Mouse (Mus musculus) stomach, embryonic 15.5 days (tissue): Measurements from ENCODE around the gene Lad1. TPM values are rescaled to one million over a fixed set of nuclear protein-coding genes. Genes with fewer than 3 reads are reported as not detected.

ENCODE experiments used
- ATAC-seq: fragments of 200-750 bp; cut with Nextera tagmentation; 2 replicates; pipeline ENCODE4 v1.8.0; 2017; ENCODE audit warnings: low read depth, moderate number of reproducible peaks, moderate TSS enrichment; ENCODE audit not compliant: insufficient read depth, low FRiP score
- H3K27ac ChIP-seq: fragments of 300-500 bp; sonication (generic); 2 replicates; pipeline ENCODE4 v1.5.1; 2015; ENCODE audit warnings: mild to moderate bottlenecking, inconsistent platforms
- H3K27me3 ChIP-seq: fragments of 300-500 bp; sonication (generic); replicated peaks from 2 replicates; pipeline ENCODE4 v1.6.1; 2015; ENCODE audit warnings: inconsistent platforms
- H3K36me3 ChIP-seq: fragments of 300-500 bp; sonication (generic); 2 replicates; pipeline ENCODE4 v1.6.1; 2015; ENCODE audit warnings: inconsistent platforms
- H3K4me1 ChIP-seq: fragments of 300-500 bp; sonication (generic); 2 replicates; pipeline ENCODE4 v1.6.1; 2015; ENCODE audit warnings: inconsistent platforms
- H3K4me2 ChIP-seq: fragments of 300-500 bp; sonication (generic); 2 replicates; pipeline ENCODE4 v1.6.1; 2015; ENCODE audit warnings: mild to moderate bottlenecking, inconsistent platforms
- H3K4me3 ChIP-seq: fragments of 300-500 bp; sonication (generic); replicated peaks from 2 replicates; pipeline ENCODE4 v1.5.1; 2015; ENCODE audit warnings: inconsistent platforms
- H3K9ac ChIP-seq: fragments of 300-500 bp; sonication (generic); 2 replicates; pipeline ENCODE4 v1.6.1; 2015; ENCODE audit warnings: inconsistent platforms
- H3K9me3 ChIP-seq: fragments of 300-500 bp; sonication (generic); 2 replicates; pipeline ENCODE4 v1.6.1; 2016; ENCODE audit warnings: inconsistent platforms
- WGBS: fragments of 180-500 bp; shearing (Covaris S2); methylation state at CpG from one replicate; pipeline ENCODE4 v1.1.7; 2015; 5-methylcytosine and 5-hydroxymethylcytosine counted together
- polyA plus RNA-seq: library from polyadenylated mRNA; unstranded; fragments of >200 nt; fragmentation: Nextera tagmentation; extraction: Ambion mirVana; gene quantifications from 2 replicates; pipeline ENCODE4 v1.2.1, GENCODE M21; 2015

The Lad1 gene
- polyA plus RNA-seq, 1 experiment from 2014 or later: 97.1 TPM

DNA sequence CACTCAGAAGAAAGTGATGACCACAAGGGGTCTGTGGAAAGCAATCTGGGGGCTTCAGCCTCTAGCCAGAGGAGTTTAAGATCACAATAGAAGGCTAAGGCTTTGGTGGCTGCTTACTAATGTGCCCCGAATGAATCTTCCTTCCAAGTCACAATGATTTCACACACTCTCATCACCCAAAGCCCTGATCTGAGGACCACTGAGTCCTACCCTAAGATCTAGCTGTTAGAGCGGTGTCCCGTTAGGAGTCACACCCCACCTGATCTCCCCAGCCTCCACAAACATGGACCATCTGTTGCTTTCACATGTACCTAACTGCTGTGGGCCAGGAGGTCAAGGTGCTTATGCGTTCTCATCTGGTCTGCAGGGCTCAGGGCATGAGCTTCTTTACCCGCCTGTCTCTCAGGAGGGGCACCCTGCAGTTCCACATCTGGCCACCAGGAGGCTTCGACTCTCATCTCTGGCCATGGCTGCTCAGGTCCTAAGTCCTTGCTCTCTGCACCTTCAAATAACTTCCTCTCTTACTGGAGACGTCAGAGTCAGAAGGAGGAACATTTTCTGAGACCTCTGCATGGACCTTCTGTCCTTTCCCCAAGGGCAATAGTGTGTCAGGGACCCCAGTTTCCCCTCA lies 7.3 kb upstream of the Lad1 start:
- no peaks in the 10 kb centered on the region for H3K9me3 ChIP-seq
- peaks cover 16% of the 10 kb centered on the region; the same call in 1 of the 2 replicates for H3K4me1 ChIP-seq
- 29% methylated on average over 7 of the region's 7 CpGs for WGBS
- ATAC-seq: no peak
- no peaks in the 10 kb centered on the region for H3K36me3 ChIP-seq
- H3K27me3 ChIP-seq: 0 out of 2 replicates have a peak, but pooled peaks cover 2% of the 10 kb centered on the region
- H3K4me3 ChIP-seq: no peak overlapping the region
- H3K27ac ChIP-seq: no peak overlapping the region
- H3K4me2 ChIP-seq: no peak overlapping the region
- H3K9ac ChIP-seq: no peak overlapping the region

DNA sequence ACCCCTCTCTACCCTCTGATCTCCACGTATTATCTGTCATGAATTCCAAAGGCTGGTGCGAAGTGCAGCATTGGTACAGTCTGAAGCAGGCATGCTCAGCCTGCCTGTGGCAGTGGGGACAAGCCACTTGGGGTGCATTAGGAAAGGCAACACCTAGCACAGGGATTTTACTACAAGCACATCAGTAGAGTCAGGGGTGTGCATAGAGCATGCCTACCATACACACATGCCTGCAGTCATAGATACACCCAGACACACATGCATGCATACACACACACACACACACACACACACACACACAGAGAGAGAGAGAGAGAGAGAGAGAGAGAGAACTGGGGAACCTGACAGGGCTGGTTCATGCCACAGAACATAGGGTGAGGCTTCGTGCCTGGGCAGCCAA lies 6.2 kb upstream of the Lad1 start:
- Histone ChIP-seq H3K27me3 (0 out of 2 replicates have a peak, but pooled peaks cover 7% of the 10 kb centered on the region), H3K4me2 (no peak overlapping the region), H3K4me1 (peaks cover 16% of the 10 kb centered on the region; the same call in 1 of the 2 replicates), H3K9me3 (no peaks in the 10 kb centered on the region), H3K9ac (no peak overlapping the region), H3K36me3 (no peaks in the 10 kb centered on the region), H3K27ac (peak overlapping the region; percentile 86), H3K4me3 (no peak overlapping the region)
- 69% methylated on average over 3 of the region's 3 CpGs for WGBS
- peak; percentile 47 for ATAC-seq

DNA sequence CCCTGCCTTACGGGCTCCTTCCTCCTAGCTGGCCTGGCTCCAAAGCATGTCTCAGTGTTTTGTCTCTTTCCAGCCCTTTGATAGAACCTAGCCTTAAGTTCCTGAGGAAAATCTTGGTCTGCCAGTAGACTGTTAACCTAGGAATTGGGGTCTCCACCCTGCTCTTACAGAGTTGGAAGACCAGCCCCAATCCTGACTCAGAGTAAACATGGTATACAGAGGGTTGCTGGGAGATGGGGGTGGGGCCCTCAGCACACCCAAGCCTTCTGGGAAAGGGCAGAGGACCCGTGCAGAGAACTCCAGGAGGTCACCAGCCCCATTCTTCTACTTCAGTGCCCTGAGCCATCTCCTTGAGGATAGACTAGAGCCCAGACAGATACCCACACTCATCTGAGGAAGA lies 5.8 kb upstream of the Lad1 start:
- Histone ChIP-seq H3K27me3 (0 out of 2 replicates have a peak, but pooled peaks cover 9% of the 10 kb centered on the region), H3K36me3 (no peaks in the 10 kb centered on the region), H3K4me3 (no peak overlapping the region), H3K4me2 (0 out of 2 replicates have a peak overlapping the region, but pooled peaks have one; percentile 3), H3K27ac (peak overlapping the region; percentile 86), H3K4me1 (peaks cover 16% of the 10 kb centered on the region; the same call in 1 of the 2 replicates), H3K9me3 (no peaks in the 10 kb centered on the region), H3K9ac (no peak overlapping the region)
- WGBS: 25% methylated on average over 2 of the region's 2 CpGs
- peak; percentile 77 for ATAC-seq

- Histone ChIP-seq H3K4me3 (no peak overlapping the region), H3K9ac (no peak overlapping the region), H3K27ac (peak overlapping the region; percentile 86), H3K4me2 (0 out of 2 replicates have a peak overlapping the region, but pooled peaks have one; percentile 3), H3K4me1 (peaks cover 16% of the 10 kb centered on the region; the same call in 1 of the 2 replicates), H3K27me3 (peaks cover 14% of the 10 kb centered on the region; the same call in 1 of the 2 replicates), H3K36me3 (no peaks in the 10 kb centered on the region), H3K9me3 (no peaks in the 10 kb centered on the region)
- 68% methylated on average over 4 of the region's 4 CpGs for WGBS
- ATAC-seq: peak; percentile 28; the same call in 1 of the 2 replicates
Observed at GRCm38 (mm10) chr1:135813071-135813470, 5.3 kb upstream of the Lad1 start.

- H3K4me3 ChIP-seq: no peak overlapping the region
- H3K4me2 ChIP-seq: no peak overlapping the region
- WGBS: 75% methylated on average over 5 of the region's 5 CpGs
- peaks cover 18% of the 10 kb centered on the region; the same call in 1 of the 2 replicates for H3K27me3 ChIP-seq
- no peaks in the 10 kb centered on the region for H3K9me3 ChIP-seq
- peaks cover 22% of the 10 kb centered on the region; the same call in 1 of the 2 replicates for H3K4me1 ChIP-seq
- H3K27ac ChIP-seq: peak overlapping the region; percentile 86
- H3K9ac ChIP-seq: no peak overlapping the region
- no peak for ATAC-seq
- H3K36me3 ChIP-seq: no peaks in the 10 kb centered on the region
Observed at GRCm38 (mm10) chr1:135813687-135814395, 4.6 kb upstream of the Lad1 start.

GRCm38 (mm10) chr1:135814531-135814930 lies 3.9 kb upstream of the Lad1 start:
- Histone ChIP-seq H3K4me1 (peaks cover 25% of the 10 kb centered on the region; the same call in 1 of the 2 replicates), H3K36me3 (no peaks in the 10 kb centered on the region), H3K9ac (no peak overlapping the region), H3K4me3 (no peak overlapping the region), H3K27me3 (peaks cover 22% of the 10 kb centered on the region; the same call in 1 of the 2 replicates), H3K27ac (no peak overlapping the region), H3K9me3 (no peaks in the 10 kb centered on the region), H3K4me2 (no peak overlapping the region)
- ATAC-seq: no peak
- WGBS: 73% methylated on average over 5 of the region's 5 CpGs

DNA sequence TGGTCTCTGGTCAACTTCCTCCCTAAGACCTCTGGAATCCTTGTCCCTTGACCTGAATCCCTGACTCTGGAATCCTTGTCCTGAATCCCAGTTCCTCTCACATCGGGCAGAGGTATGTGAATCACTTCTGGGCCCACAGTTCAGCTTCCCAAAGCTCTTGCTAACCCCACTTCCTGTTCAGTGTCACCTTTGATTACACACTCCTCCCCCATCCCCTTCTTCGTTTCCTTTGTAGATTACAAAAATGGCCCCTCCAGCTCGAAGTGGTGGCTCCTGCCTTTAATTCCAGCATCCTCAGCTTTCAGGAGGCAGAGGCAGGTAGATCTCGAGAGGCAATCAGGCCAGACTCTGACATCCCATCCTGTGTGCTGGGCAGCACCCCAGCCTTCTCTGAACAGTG lies 803 bp upstream of the Lad1 start:
- H3K27me3 ChIP-seq: peaks cover 30% of the 10 kb centered on the region
- H3K9me3 ChIP-seq: no peaks in the 10 kb centered on the region
- H3K27ac ChIP-seq: no peak overlapping the region
- WGBS: 51% methylated on average over 4 of the region's 4 CpGs
- ATAC-seq: no peak
- H3K36me3 ChIP-seq: no peaks in the 10 kb centered on the region
- H3K9ac ChIP-seq: no peak overlapping the region
- H3K4me2 ChIP-seq: peak overlapping the region; percentile 90; the same call in 1 of the 2 replicates
- H3K4me1 ChIP-seq: peaks cover 24% of the 10 kb centered on the region
- no peak overlapping the region for H3K4me3 ChIP-seq

- Histone ChIP-seq H3K9me3 (no peaks in the 10 kb centered on the region), H3K36me3 (no peaks in the 10 kb centered on the region), H3K4me3 (peak overlapping the region; percentile 54), H3K27me3 (peaks cover 30% of the 10 kb centered on the region), H3K27ac (peak overlapping the region; percentile 86), H3K4me2 (peak overlapping the region; percentile 90), H3K4me1 (peaks cover 22% of the 10 kb centered on the region; the same call in 1 of the 2 replicates), H3K9ac (no peak overlapping the region; the same call in 1 of the 2 replicates)
- 66% methylated on average over 10 of the region's 10 CpGs for WGBS
- peak; percentile 47 for ATAC-seq
Observed at GRCm38 (mm10) chr1:135820071-135820470, 1.7 kb downstream of the Lad1 start.

DNA sequence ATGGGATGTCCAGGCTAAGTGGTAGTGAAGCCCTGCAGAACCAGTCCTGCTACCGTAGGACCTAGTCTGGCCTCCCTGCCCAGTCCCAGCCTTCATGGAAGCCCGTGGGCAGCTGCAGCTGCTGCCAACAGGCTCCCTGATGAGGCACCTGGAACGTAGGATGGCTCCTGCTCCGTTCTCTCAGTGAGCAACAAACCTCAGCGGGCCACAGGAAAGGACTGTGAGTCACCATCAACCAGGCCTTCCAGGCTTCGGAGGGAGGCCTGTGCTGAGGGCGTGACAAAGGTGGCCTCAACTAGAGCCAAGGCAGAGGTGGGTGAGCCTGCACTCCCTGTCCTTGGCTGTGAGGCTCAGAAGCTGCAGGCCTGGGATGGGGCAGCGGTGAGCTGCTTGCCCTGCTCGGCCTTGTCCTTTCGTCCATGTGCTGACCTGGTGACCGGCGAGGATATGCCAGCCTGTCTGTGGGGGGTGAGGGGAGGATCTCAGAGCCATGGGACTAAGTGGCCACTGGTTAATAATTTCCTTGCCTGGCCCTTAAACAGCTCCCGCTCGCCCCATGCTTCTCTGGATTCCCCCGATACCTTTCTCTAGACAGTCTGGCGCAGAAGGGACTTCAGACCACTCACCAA lies 2.5 kb downstream of the Lad1 start:
- peaks cover 22% of the 10 kb centered on the region; the same call in 1 of the 2 replicates for H3K4me1 ChIP-seq
- 66% methylated on average over 16 of the region's 16 CpGs for WGBS
- peak; percentile 24; the same call in 1 of the 2 replicates for ATAC-seq

GRCm38 (mm10) chr1:135821780-135822179 lies 3.4 kb downstream of the Lad1 start:
- H3K27me3 ChIP-seq: peaks cover 26% of the 10 kb centered on the region
- peak overlapping the region; percentile 90 for H3K4me2 ChIP-seq
- ATAC-seq: no peak
- no peak overlapping the region for H3K9ac ChIP-seq
- peak overlapping the region; percentile 49 for H3K27ac ChIP-seq
- whole genome bisulfite sequencing: 77% methylated on average over 7 of the region's 7 CpGs
- H3K4me3 ChIP-seq: peak overlapping the region; percentile 9; the same call in 1 of the 2 replicates
- no peaks in the 10 kb centered on the region for H3K36me3 ChIP-seq
- peaks cover 22% of the 10 kb centered on the region; the same call in 1 of the 2 replicates for H3K4me1 ChIP-seq
- H3K9me3 ChIP-seq: no peaks in the 10 kb centered on the region

More for the DNA sequence above, 2.5 kb downstream of the Lad1 start:
- Histone ChIP-seq H3K9ac (no peak overlapping the region), H3K27ac (peak overlapping the region; percentile 86), H3K36me3 (no peaks in the 10 kb centered on the region), H3K9me3 (no peaks in the 10 kb centered on the region), H3K4me2 (peak overlapping the region; percentile 90), H3K27me3 (peaks cover 30% of the 10 kb centered on the region), H3K4me3 (peak overlapping the region; percentile 54)

DNA sequence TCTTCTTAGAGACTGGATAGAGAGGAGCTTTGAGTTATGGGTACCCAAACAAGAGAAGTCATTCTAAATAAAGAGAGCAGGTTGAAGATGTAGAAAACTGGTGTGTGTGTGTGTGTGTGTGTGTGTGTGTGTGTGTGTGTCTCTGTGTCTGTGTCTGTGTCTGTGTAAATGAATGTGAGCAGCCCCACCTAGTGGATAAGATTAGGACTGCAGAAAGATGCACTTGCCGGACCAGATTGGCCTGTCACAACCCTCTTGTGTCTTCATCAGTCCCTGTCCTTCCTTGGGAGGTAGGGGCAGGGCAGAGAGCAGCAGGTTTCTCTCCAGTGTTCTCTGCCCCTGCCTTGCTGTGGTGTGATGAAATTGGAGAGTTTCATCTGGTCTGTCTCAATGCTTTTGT lies 10.5 kb downstream of the Lad1 start:
- H3K9ac ChIP-seq: no peak overlapping the region
- no peaks in the 10 kb centered on the region for H3K4me1 ChIP-seq
- ATAC-seq: no peak
- no peak overlapping the region for H3K4me2 ChIP-seq
- no peaks in the 10 kb centered on the region for H3K27me3 ChIP-seq
- H3K4me3 ChIP-seq: no peak overlapping the region
- WGBS: 22% methylated on average over 1 of the region's 1 CpGs
- H3K27ac ChIP-seq: no peak overlapping the region
- H3K9me3 ChIP-seq: no peaks in the 10 kb centered on the region
- H3K36me3 ChIP-seq: no peaks in the 10 kb centered on the region
